Mouse (Mus musculus) liver, postnatal 0 days (tissue): Measurements from ENCODE around the gene Recql. TPM values are rescaled to one million over a fixed set of nuclear protein-coding genes. Genes with fewer than 3 reads are reported as not detected.

Source experiments
- ATAC-seq: fragments of 200-750 bp; cut with Nextera tagmentation; 2 replicates; pipeline ENCODE4 v1.8.0; 2017; ENCODE audit warnings: mild to moderate bottlenecking, moderate library complexity
- DNase-seq: peaks from one replicate; pipeline ENCODE4 v3.0.0-alpha.2; 2016
- H3K27ac ChIP-seq: fragments of 300-500 bp; sonication (generic); 2 replicates; pipeline ENCODE4 v1.5.1; 2014; ENCODE audit warnings: antibody characterized with exemption, moderate library complexity, mild to moderate bottlenecking, low read depth
- H3K27me3 ChIP-seq: fragments of 300-500 bp; sonication (generic); 2 replicates; pipeline ENCODE4 v1.6.1; 2014; ENCODE audit warnings: low read length, control low read depth, mixed read lengths; ENCODE audit not compliant: insufficient read depth
- H3K36me3 ChIP-seq: fragments of 300-500 bp; sonication (generic); replicated peaks from 2 replicates; pipeline ENCODE4 v1.6.1; 2014; ENCODE audit warnings: mild to moderate bottlenecking, control low read depth, low read length, moderate library complexity, mixed read lengths; ENCODE audit not compliant: insufficient read depth
- H3K4me1 ChIP-seq: fragments of 300-500 bp; sonication (generic); 2 replicates; pipeline ENCODE4 v1.6.1; 2014; ENCODE audit warnings: antibody characterized with exemption, mild to moderate bottlenecking, control low read depth; ENCODE audit not compliant: insufficient read depth
- H3K4me2 ChIP-seq: fragments of 300-500 bp; sonication (generic); 2 replicates; pipeline ENCODE4 v1.6.1; 2014; ENCODE audit warnings: low read depth, mild to moderate bottlenecking, low read length, moderate library complexity, mixed read lengths
- H3K4me3 ChIP-seq: fragments of 300-500 bp; sonication (generic); 2 replicates; pipeline ENCODE4 v1.5.1; 2014; ENCODE audit warnings: low read depth, low read length
- H3K9ac ChIP-seq: fragments of 300-500 bp; sonication (generic); replicated peaks from 2 replicates; pipeline ENCODE4 v1.6.1; 2014; ENCODE audit warnings: mild to moderate bottlenecking, moderate library complexity
- H3K9me3 ChIP-seq: fragments of 300-500 bp; sonication (generic); 2 replicates; pipeline ENCODE4 v1.6.1; 2016; ENCODE audit warnings: mild to moderate bottlenecking, control low read depth, low read length, mixed read lengths
- CTCF ChIP-seq: sonication (generic); IDR thresholded peaks from 2 replicates; pipeline ENCODE4 v1.5.1; 2016; ENCODE audit warnings: antibody characterized with exemption, low read depth
- EP300 ChIP-seq: IDR thresholded peaks from 2 replicates; pipeline ENCODE4 v1.6.1; 2016; ENCODE audit warnings: antibody characterized with exemption, low read depth, mild to moderate bottlenecking
- WGBS: fragments of 180-500 bp; shearing (Covaris S2); extraction: QIAGEN DNeasy Blood & Tissue Kit; methylation state at CpG from one replicate; pipeline ENCODE4 v1.1.7; 2014; ENCODE audit not compliant: insufficient replicate concordance; 5-methylcytosine and 5-hydroxymethylcytosine counted together
- polyA plus RNA-seq: library from polyadenylated mRNA; unstranded; fragments of >200 nt; fragmentation: Nextera tagmentation; extraction: Ambion mirVana; gene quantifications from 2 replicates; pipeline ENCODE4 v1.2.1, GENCODE M21; 2015

Gene Recql
- polyA plus RNA-seq, 1 experiment from 2014 or later = 7.3 TPM

DNA sequence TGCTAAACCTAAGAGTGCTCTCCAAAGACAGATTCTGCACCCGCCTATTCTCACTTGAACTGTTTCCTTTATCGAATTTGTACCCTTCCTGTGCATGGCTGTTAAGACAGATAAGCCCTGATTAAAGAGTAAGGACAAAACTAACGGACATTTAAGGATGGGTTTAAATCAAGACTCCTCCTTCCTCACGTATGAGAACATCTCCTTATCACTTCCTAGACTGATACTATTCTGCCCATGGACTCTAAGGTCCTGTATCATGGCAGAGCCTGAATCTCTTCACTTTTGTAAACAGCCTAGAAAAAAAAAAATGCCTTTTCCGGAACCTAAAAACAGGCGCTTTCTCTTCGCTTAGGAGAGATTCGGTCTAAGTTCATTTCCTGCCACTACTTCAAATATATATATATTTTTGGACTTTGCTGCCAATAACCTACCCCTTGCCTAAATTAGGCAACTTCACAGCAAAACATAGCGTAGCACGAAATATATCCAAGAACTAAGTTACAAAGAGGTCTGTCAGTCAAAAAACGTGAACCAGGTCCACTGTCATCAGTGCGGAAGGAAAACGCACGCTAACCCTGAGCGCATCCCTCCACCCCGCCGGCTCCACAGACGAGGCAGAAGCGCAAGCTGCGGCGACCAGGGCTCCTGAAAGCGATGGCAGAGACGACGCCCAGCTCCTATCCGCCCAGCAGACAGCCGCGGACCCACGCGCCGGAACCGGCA, 439 bp downstream of the Recql start:
- Histone ChIP-seq H3K9ac (peak overlapping the region; percentile 76), H3K36me3 (no peaks in the 10 kb centered on the region), H3K4me3 (peak overlapping the region; percentile 89), H3K9me3 (no peaks in the 10 kb centered on the region), H3K27ac (peak overlapping the region; percentile 84), H3K27me3 (no peaks in the 10 kb centered on the region), H3K4me1 (peaks cover 15% of the 10 kb centered on the region), H3K4me2 (peak overlapping the region; percentile 95)
- DNase-seq (no peak), ATAC-seq (peak; percentile 68)
- TF ChIP-seq CTCF = no peak
- peak; percentile 95 for TF ChIP-seq EP300
- under 1% methylated on average over 31 of the region's 31 CpGs for WGBS

DNA sequence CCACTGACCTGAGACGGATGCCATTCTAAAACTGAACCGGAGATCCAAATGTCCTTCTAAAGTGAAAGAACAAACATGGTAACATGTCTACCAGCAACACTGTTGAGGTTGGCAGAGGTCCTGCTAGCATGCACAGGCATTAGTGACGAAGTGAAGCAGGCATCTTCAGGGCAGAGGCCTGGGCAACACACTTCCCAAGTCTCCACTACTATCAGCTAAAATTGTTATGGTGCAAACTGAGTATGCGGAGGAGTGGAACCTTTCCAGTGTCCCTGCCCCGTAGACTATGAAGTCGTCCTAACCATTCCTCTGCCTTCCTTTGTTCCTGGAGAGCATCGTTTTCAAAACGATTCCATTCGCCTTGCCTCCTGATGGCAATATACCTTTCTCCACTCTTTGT, 2.4 kb downstream of the Recql start:
- TF ChIP-seq EP300 (no peak), CTCF (no peak)
- 88% methylated on average over 9 of the region's 9 CpGs for WGBS
- H3K4me1 ChIP-seq = peaks cover 15% of the 10 kb centered on the region

GRCm38 (mm10) chr6:142381615-142382014, 5.3 kb downstream of the Recql start:
- no peak for DNase-seq
- 88% methylated on average over 7 of the region's 7 CpGs for WGBS
- no peak overlapping the region for H3K27ac ChIP-seq
- no peak overlapping the region for H3K9ac ChIP-seq
- no peak overlapping the region for H3K4me2 ChIP-seq
- no peak for TF ChIP-seq EP300
- TF ChIP-seq CTCF = no peak
- peaks cover 4% of the 10 kb centered on the region; the same call in 1 of the 2 replicates for H3K4me1 ChIP-seq
- ATAC-seq = no peak
- peaks cover 5% of the 10 kb centered on the region for H3K36me3 ChIP-seq
- H3K27me3 ChIP-seq = no peaks in the 10 kb centered on the region
- H3K9me3 ChIP-seq = no peaks in the 10 kb centered on the region
- no peak overlapping the region for H3K4me3 ChIP-seq

More for the DNA sequence above, 2.4 kb downstream of the Recql start:
- Histone ChIP-seq H3K4me2 (no peak overlapping the region), H3K27me3 (no peaks in the 10 kb centered on the region), H3K36me3 (no peaks in the 10 kb centered on the region), H3K27ac (no peak overlapping the region), H3K9me3 (no peaks in the 10 kb centered on the region), H3K4me3 (no peak overlapping the region), H3K9ac (no peak overlapping the region)
- ATAC-seq = no peak
- no peak for DNase-seq

DNA sequence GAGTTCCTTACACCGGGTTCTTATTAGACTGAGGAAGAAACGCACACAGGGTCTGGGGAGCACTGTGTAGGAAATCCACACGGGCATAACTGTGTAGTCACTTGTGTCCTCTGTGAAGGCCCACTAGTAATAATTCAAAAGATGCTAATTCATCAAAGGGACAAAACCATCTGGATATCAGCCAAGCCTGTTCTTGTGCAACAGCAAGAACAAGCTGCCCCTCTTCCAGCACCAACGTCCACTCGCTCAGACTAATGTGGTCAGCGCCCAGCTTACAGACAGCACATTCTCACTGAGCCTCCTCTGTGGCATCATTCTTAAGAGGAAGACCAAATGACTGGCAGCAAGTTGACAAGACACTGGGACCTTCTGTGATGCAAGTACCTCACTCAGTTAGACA, 6.9 kb downstream of the Recql start:
- H3K27ac ChIP-seq = no peak overlapping the region
- TF ChIP-seq EP300 (no peak), CTCF (no peak)
- DNase-seq = no peak
- no peak overlapping the region for H3K4me3 ChIP-seq
- peaks cover 17% of the 10 kb centered on the region for H3K36me3 ChIP-seq
- ATAC-seq = no peak
- H3K27me3 ChIP-seq = no peaks in the 10 kb centered on the region
- no peak overlapping the region for H3K9ac ChIP-seq
- no peak overlapping the region for H3K4me2 ChIP-seq
- H3K4me1 ChIP-seq = no peaks in the 10 kb centered on the region
- 81% methylated on average over 6 of the region's 6 CpGs for WGBS
- no peaks in the 10 kb centered on the region for H3K9me3 ChIP-seq

- 79% methylated on average over 8 of the region's 8 CpGs for WGBS
- H3K9me3 ChIP-seq = no peaks in the 10 kb centered on the region
- H3K27me3 ChIP-seq = no peaks in the 10 kb centered on the region
- no peak for TF ChIP-seq CTCF
- TF ChIP-seq EP300 = no peak
- H3K36me3 ChIP-seq = peaks cover 25% of the 10 kb centered on the region
- no peak overlapping the region for H3K27ac ChIP-seq
- H3K9ac ChIP-seq = no peak overlapping the region
- ATAC-seq = no peak
- H3K4me2 ChIP-seq = no peak overlapping the region
- DNase-seq = no peak
- H3K4me1 ChIP-seq = no peaks in the 10 kb centered on the region
- no peak overlapping the region for H3K4me3 ChIP-seq
These were observed 8.1 kb downstream of the Recql start for GRCm38 (mm10) chr6:142378576-142379330.

GRCm38 (mm10) chr6:142377081-142377480, 9.8 kb downstream of the Recql start:
- Histone ChIP-seq H3K9ac (no peak overlapping the region), H3K4me2 (no peak overlapping the region), H3K4me3 (no peak overlapping the region), H3K9me3 (no peaks in the 10 kb centered on the region), H3K27ac (no peak overlapping the region), H3K36me3 (peaks cover 32% of the 10 kb centered on the region), H3K27me3 (no peaks in the 10 kb centered on the region), H3K4me1 (no peaks in the 10 kb centered on the region)
- DNase-seq (no peak), ATAC-seq (no peak)
- 60% methylated on average over 1 of the region's 1 CpGs for WGBS
- no peak for TF ChIP-seq CTCF
- no peak for TF ChIP-seq EP300
